Mouse (Mus musculus): Measurements from ENCODE around the gene Dop1b. TPM values are rescaled to one million over a fixed set of nuclear protein-coding genes. Genes with fewer than 3 reads are reported as not detected.
A peak's percentile ranks its signal among the peaks of the same experiment; 100 is the strongest.

The Dop1b gene
- polyA plus RNA-seq, 1 experiment from 2014 or later, result 6.3 TPM

DNA sequence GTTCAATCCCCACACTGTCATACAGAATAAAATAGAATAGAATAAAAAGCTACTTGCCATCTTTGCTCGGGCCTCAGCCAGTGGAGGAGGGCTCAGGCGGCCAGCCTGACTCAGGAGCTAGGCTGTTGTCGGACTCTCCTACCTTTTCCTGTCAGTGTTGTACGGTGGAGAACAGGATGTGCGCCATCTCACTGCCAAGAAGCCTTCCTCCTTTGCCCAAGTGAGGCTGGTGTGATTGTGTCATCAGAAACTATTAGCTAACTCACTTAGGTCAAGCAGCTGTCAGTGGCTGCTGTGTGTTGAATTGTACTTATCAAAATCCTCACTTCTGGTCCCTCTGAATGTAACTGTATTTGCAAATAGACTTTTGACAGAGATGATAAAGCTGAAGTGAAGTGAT, 10.1 kb downstream of the Dop1b start:
- no peak overlapping the region for H3K9ac ChIP-seq (ENCODE audit: low read depth, low read length)
- H3K27me3 ChIP-seq (ENCODE audit: control insufficient read depth, insufficient read depth, low read length), result no peaks in the 10 kb centered on the region
- WGBS (ENCODE audit: insufficient replicate concordance), result 71% methylated on average over 5 of the region's 5 CpGs
- no peak for ATAC-seq (replicated peaks; ENCODE audit: insufficient number of reproducible peaks, low FRiP score, low TSS enrichment)
- no peaks in the 10 kb centered on the region for H3K36me3 ChIP-seq (ENCODE audit: control insufficient read depth, insufficient read depth, low read length)
- H3K27ac ChIP-seq (ENCODE audit: low read depth, low read length), result no peak overlapping the region
- H3K4me1 ChIP-seq (ENCODE audit: control insufficient read depth, insufficient read depth, low read length), result peaks cover 8% of the 10 kb centered on the region
- H3K9me3 ChIP-seq (replicated peaks; ENCODE audit: control insufficient read depth, low read length), result no peaks in the 10 kb centered on the region
- H3K4me2 ChIP-seq, result no peak overlapping the region
- H3K4me3 ChIP-seq (ENCODE audit: low read depth, low read length), result no peak overlapping the region

DNA sequence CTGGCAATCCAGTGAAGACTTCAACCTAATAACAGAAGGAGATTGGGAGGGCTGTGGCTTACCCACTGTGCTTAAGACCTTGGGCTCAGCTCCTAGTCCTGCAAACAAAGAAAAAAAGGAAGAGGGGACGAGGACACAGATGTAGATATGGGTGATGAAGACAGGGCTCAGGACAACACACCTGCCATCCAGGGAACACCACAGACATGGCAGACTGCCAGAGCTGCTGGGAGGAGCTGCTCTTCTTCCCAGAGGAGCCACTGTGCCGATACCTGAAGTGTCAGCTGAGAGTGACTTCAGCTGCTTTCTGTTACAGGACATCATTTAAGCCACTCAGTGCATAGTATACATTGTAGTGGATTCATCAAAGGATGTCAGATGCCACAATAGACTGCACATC, 10.8 kb downstream of the Dop1b start:
- Histone ChIP-seq H3K27ac (ENCODE audit: low read depth, low read length) (no peak overlapping the region), H3K4me1 (ENCODE audit: control insufficient read depth, insufficient read depth, low read length) (peaks cover 3% of the 10 kb centered on the region), H3K36me3 (ENCODE audit: control insufficient read depth, insufficient read depth, low read length) (no peaks in the 10 kb centered on the region), H3K4me2 (no peak overlapping the region), H3K27me3 (ENCODE audit: control insufficient read depth, insufficient read depth, low read length) (no peaks in the 10 kb centered on the region), H3K4me3 (ENCODE audit: low read depth, low read length) (no peak overlapping the region), H3K9me3 (replicated peaks; ENCODE audit: control insufficient read depth, low read length) (no peaks in the 10 kb centered on the region), H3K9ac (ENCODE audit: low read depth, low read length) (no peak overlapping the region)
- WGBS (ENCODE audit: insufficient replicate concordance), result 54% methylated on average over 2 of the region's 2 CpGs
- no peak for ATAC-seq (replicated peaks; ENCODE audit: insufficient number of reproducible peaks, low FRiP score, low TSS enrichment)

DNA sequence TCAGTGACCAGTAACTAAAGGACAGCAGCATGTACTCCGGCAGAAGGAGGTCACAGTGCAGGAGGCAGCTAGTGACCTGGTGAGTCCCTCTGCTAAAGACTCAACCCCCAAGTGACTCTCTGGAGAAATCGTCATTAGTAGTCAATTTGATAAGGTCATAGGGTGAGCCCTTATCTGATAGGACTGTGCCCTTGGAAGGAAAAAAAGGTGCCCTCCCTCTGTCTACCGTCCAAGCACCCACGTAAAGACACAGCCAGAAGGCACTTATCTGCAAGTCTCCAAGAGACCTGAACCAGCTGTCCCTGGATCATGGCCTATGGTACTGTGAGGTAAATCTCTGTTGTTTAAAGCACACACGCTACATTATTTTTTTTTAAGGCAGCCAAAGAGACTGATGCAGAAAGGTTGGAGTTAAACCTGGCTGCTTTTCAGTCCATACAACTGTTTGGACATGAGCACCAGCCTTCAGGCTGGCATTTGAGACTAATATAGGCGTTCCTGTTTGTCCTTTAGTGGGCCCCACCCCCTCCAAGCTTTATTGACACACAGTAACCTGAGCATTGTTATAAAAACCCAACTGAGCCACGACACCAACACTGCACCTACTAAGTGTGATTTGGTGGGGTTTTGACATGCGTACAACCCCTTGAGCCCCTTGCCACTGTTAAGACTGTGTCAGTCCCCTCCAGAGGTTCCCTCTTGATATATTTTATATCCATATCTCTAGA, 13.9 kb downstream of the Dop1b start:
- no peak overlapping the region for H3K4me3 ChIP-seq (ENCODE audit: low read depth, low read length)
- peaks cover 2% of the 10 kb centered on the region; the same call in 1 of the 2 replicates for H3K27me3 ChIP-seq (ENCODE audit: control insufficient read depth, insufficient read depth, low read length)
- no peak overlapping the region for H3K4me2 ChIP-seq
- peaks cover 4% of the 10 kb centered on the region; the same call in 1 of the 2 replicates for H3K4me1 ChIP-seq (ENCODE audit: control insufficient read depth, insufficient read depth, low read length)
- H3K27ac ChIP-seq (ENCODE audit: low read depth, low read length), result no peak overlapping the region
- 66% methylated on average over 8 of the region's 8 CpGs for WGBS (ENCODE audit: insufficient replicate concordance)
- no peak overlapping the region for H3K9ac ChIP-seq (ENCODE audit: low read depth, low read length)
- H3K9me3 ChIP-seq (replicated peaks; ENCODE audit: control insufficient read depth, low read length), result no peaks in the 10 kb centered on the region
- no peak for ATAC-seq (replicated peaks; ENCODE audit: insufficient number of reproducible peaks, low FRiP score, low TSS enrichment)
- H3K36me3 ChIP-seq (ENCODE audit: control insufficient read depth, insufficient read depth, low read length), result no peaks in the 10 kb centered on the region

DNA sequence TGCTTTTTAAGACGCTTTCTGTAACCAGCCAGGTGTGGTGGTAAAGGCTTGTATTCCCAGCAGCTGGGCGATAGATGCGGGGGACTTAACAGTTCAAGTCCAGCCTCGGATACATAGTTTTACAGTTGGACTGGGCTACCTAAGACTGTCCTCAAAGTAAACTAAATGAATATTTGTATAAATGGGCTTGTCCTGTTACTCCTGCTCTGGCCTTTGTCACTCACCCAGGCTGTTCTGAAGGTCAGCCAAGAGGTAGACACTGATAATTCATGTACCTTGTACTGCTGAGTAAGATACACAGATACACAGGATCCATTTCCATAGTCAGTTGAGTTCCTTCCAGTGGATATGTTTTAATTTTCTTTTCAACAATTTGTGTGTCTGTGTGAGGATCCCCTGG, 14.5 kb downstream of the Dop1b start:
- no peak overlapping the region for H3K4me3 ChIP-seq (ENCODE audit: low read depth, low read length)
- peaks cover 8% of the 10 kb centered on the region for H3K4me1 ChIP-seq (ENCODE audit: control insufficient read depth, insufficient read depth, low read length)
- no peak overlapping the region for H3K4me2 ChIP-seq
- no peaks in the 10 kb centered on the region for H3K9me3 ChIP-seq (replicated peaks; ENCODE audit: control insufficient read depth, low read length)
- peaks cover 2% of the 10 kb centered on the region; the same call in 1 of the 2 replicates for H3K27me3 ChIP-seq (ENCODE audit: control insufficient read depth, insufficient read depth, low read length)
- H3K9ac ChIP-seq (ENCODE audit: low read depth, low read length), result no peak overlapping the region
- H3K36me3 ChIP-seq (ENCODE audit: control insufficient read depth, insufficient read depth, low read length), result no peaks in the 10 kb centered on the region
- H3K27ac ChIP-seq (ENCODE audit: low read depth, low read length), result no peak overlapping the region
- WGBS (ENCODE audit: insufficient replicate concordance), result 90% methylated on average over 4 of the region's 4 CpGs
- ATAC-seq (replicated peaks; ENCODE audit: insufficient number of reproducible peaks, low FRiP score, low TSS enrichment), result no peak

DNA sequence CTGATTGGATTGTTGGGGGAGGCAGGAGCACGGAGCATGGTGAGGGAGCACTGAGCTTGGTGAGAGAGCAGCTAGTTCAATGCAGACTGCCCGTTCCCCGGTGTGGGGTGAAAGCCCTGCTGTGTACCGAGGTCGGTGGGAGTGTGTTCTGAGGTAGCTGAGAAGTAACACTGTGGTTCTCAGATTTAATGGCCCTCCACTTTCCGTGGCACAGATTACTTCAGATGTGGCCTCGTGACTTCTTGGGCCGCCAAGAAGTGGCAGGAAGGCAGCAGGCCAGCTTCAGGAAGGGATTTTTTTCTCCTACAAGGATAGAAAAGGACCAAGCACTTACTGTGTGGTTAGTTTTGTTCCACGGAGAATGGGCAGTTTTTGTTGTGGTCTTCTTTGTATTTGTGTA, 17.0 kb downstream of the Dop1b start:
- WGBS (ENCODE audit: insufficient replicate concordance), result 73% methylated on average over 9 of the region's 9 CpGs
- Histone ChIP-seq H3K9ac (ENCODE audit: low read depth, low read length) (no peak overlapping the region), H3K4me3 (ENCODE audit: low read depth, low read length) (no peak overlapping the region), H3K27me3 (ENCODE audit: control insufficient read depth, insufficient read depth, low read length) (peaks cover 2% of the 10 kb centered on the region; the same call in 1 of the 2 replicates), H3K4me2 (no peak overlapping the region), H3K9me3 (replicated peaks; ENCODE audit: control insufficient read depth, low read length) (no peaks in the 10 kb centered on the region), H3K36me3 (ENCODE audit: control insufficient read depth, insufficient read depth, low read length) (no peaks in the 10 kb centered on the region), H3K27ac (ENCODE audit: low read depth, low read length) (no peak overlapping the region), H3K4me1 (ENCODE audit: control insufficient read depth, insufficient read depth, low read length) (peaks cover 11% of the 10 kb centered on the region)
- no peak for ATAC-seq (replicated peaks; ENCODE audit: insufficient number of reproducible peaks, low FRiP score, low TSS enrichment)

DNA sequence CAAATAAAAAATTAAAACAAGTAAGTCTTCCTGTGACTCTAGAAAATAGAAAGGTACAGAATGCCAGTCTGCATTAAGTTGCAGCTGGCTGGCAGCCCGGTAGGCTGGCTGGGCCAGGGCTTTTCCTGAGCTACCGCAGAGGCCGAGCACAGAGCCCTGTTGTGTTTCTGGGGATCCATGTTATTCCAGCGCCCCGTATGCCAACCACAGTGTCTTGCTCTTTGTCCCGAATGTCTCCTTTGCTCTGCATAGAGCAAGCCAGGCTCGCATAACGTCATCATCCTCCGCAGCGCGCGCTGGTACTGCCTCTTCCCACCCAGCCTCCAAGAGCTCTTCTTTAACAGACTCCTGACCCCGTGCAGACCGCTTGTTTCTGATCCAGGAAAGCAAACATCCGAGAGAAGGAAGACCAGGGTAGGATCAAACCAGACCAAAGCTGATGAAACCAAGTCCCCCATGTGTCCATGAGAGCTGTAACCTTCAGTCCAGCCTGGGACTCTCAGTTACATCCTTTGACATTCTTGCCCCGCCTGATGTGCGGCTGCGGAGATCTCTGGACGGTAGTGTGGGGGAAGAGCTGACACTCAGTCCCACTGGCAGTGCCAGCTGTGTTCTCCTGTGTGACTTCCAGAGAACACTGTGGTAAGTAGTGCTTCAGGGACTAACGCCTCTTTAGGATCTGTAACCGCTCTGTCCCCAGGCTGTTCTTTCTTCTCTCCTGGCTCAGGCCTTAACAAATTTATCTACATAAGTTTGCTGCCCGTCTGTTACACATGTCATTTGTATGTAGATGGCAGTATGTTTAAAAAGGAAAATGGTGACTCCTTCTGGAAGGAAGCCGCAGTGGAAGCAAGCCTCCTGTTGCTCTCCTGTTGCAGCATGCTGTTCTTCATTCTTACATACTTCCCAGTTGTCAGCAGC, 18.4 kb downstream of the Dop1b start:
- peaks cover 13% of the 10 kb centered on the region for H3K4me1 ChIP-seq (ENCODE audit: control insufficient read depth, insufficient read depth, low read length)
- no peaks in the 10 kb centered on the region for H3K36me3 ChIP-seq (ENCODE audit: control insufficient read depth, insufficient read depth, low read length)
- H3K4me3 ChIP-seq (ENCODE audit: low read depth, low read length), result no peak overlapping the region
- 0 out of 2 replicates have a peak overlapping the region, but pooled peaks have one; percentile 10 for H3K9ac ChIP-seq (ENCODE audit: low read depth, low read length)
- H3K4me2 ChIP-seq, result no peak overlapping the region
- H3K27ac ChIP-seq (ENCODE audit: low read depth, low read length), result no peak overlapping the region
- ATAC-seq (replicated peaks; ENCODE audit: insufficient number of reproducible peaks, low FRiP score, low TSS enrichment), result no peak
- H3K9me3 ChIP-seq (replicated peaks; ENCODE audit: control insufficient read depth, low read length), result no peaks in the 10 kb centered on the region
- 81% methylated on average over 23 of the region's 23 CpGs for WGBS (ENCODE audit: insufficient replicate concordance)
- H3K27me3 ChIP-seq (ENCODE audit: control insufficient read depth, insufficient read depth, low read length), result peaks cover 2% of the 10 kb centered on the region; the same call in 1 of the 2 replicates

DNA sequence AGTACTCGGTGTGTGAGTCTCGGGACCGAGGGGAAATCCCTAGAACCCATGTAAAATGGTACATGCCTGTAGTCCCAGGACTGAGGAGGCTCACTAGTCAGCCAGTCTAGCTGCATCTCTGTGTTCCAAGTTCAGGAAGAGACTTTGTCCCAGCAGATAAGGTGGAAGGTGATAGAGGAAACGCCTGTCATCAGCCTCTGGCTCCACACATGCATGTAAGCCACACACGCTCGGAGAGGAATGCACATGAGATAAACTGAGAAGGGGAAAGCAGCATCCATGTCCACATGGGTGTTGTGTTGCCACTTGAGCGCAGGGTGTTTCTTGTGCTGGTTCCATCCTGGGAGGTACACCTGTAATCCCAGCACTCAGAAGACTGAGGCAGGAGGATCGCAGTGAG, 19.6 kb downstream of the Dop1b start:
- H3K4me2 ChIP-seq, result no peak overlapping the region

DNA sequence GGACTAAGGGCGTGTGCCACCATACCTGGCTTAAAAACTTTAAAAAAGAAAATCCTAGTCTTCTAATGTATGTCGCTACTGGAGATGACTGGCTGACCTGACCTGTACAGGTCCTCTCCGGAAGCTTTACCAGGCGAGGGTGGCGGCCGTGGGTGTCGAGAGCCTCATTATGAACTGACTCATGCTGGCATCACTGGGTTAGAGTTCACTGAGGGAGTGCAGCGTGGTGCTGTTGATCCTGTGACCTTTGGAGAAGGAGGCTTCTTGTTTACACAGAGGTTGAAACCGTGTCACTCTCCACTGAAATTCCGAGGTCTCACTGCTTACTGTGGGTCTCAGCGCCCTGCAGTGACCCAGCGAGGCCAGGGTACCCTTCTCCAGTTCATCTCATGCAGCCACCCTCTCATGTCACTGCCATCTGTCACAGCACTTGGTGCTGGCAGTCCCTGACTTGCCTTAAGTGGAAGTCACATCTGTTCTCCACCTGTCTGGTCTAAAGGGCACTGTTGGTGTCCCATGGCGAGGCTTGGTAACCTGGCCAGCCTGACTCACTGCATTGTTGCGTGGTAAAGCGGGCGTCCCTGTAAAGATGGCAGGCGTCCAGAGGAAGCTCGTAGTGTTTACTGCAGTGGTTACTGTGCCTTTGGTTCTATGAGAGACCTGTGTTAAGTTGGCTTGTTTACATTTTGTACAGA, 21.3 kb downstream of the Dop1b start:
- H3K9me3 ChIP-seq (replicated peaks; ENCODE audit: control insufficient read depth, low read length), result no peaks in the 10 kb centered on the region
- no peak overlapping the region for H3K4me3 ChIP-seq (ENCODE audit: low read depth, low read length)
- no peaks in the 10 kb centered on the region for H3K36me3 ChIP-seq (ENCODE audit: control insufficient read depth, insufficient read depth, low read length)
- WGBS (ENCODE audit: insufficient replicate concordance), result 78% methylated on average over 18 of the region's 18 CpGs
- H3K4me2 ChIP-seq, result no peak overlapping the region
- peaks cover 13% of the 10 kb centered on the region for H3K4me1 ChIP-seq (ENCODE audit: control insufficient read depth, insufficient read depth, low read length)
- ATAC-seq (replicated peaks; ENCODE audit: insufficient number of reproducible peaks, low FRiP score, low TSS enrichment), result no peak
- no peak overlapping the region for H3K27ac ChIP-seq (ENCODE audit: low read depth, low read length)
- H3K27me3 ChIP-seq (ENCODE audit: control insufficient read depth, insufficient read depth, low read length), result peaks cover 2% of the 10 kb centered on the region; the same call in 1 of the 2 replicates
- H3K9ac ChIP-seq (ENCODE audit: low read depth, low read length), result no peak overlapping the region

More for the DNA sequence above, 19.6 kb downstream of the Dop1b start:
- H3K9ac ChIP-seq (ENCODE audit: low read depth, low read length), result no peak overlapping the region
- ATAC-seq (replicated peaks; ENCODE audit: insufficient number of reproducible peaks, low FRiP score, low TSS enrichment), result no peak
- H3K27me3 ChIP-seq (ENCODE audit: control insufficient read depth, insufficient read depth, low read length), result peaks cover 2% of the 10 kb centered on the region; the same call in 1 of the 2 replicates
- H3K27ac ChIP-seq (ENCODE audit: low read depth, low read length), result no peak overlapping the region
- H3K4me3 ChIP-seq (ENCODE audit: low read depth, low read length), result no peak overlapping the region
- peaks cover 13% of the 10 kb centered on the region for H3K4me1 ChIP-seq (ENCODE audit: control insufficient read depth, insufficient read depth, low read length)
- WGBS (ENCODE audit: insufficient replicate concordance), result 57% methylated on average over 8 of the region's 8 CpGs
- H3K9me3 ChIP-seq (replicated peaks; ENCODE audit: control insufficient read depth, low read length), result no peaks in the 10 kb centered on the region
- H3K36me3 ChIP-seq (ENCODE audit: control insufficient read depth, insufficient read depth, low read length), result no peaks in the 10 kb centered on the region
